Mouse (Mus musculus): Measurements from ENCODE around the gene Atg5.
"Not testable (repeated sequence)": the region's sequence is repeated elsewhere in the genome, so short reads cannot be mapped to it uniquely, and the experiment has no call there.

Gene Atg5

GRCm38 (mm10) chr10:44268145-44268860 is at the start of gene Atg5:
Gene Atg5 (plus strand): TSS chr10:44268358.
- peak; percentile 98 for DNase-seq (ENCODE audit: low read depth, low spot score)

GRCm38 (mm10) chr10:44219073-44219472 is 49.1 kb upstream of the Atg5 start:
- not testable (repeated sequence) for DNase-seq (ENCODE audit: low read depth, low spot score)

- DNase-seq (ENCODE audit: low read depth, low spot score), result no peak
These were observed 43.8 kb upstream of the Atg5 start for GRCm38 (mm10) chr10:44224345-44224744.

- not testable (repeated sequence) for DNase-seq (ENCODE audit: low read depth, low spot score)
These were observed 34.8 kb upstream of the Atg5 start for GRCm38 (mm10) chr10:44233351-44233750.

- not testable (repeated sequence) for DNase-seq (ENCODE audit: low read depth, low spot score)
These were observed 32.9 kb upstream of the Atg5 start for GRCm38 (mm10) chr10:44235298-44235697.

GRCm38 (mm10) chr10:44256624-44257023 is 11.5 kb upstream of the Atg5 start:
- no peak for DNase-seq (ENCODE audit: low read depth, low spot score)

GRCm38 (mm10) chr10:44265835-44266234 is 2.3 kb upstream of the Atg5 start:
- DNase-seq (ENCODE audit: low read depth, low spot score), result no peak

- DNase-seq (ENCODE audit: low read depth, low spot score), result no peak
These were observed 1.6 kb upstream of the Atg5 start for GRCm38 (mm10) chr10:44266561-44266960.

- DNase-seq (ENCODE audit: low read depth, low spot score), result no peak
These were observed 574 bp upstream of the Atg5 start for GRCm38 (mm10) chr10:44267426-44268142.

- no peak for DNase-seq (ENCODE audit: low read depth, low spot score)
These were observed 1.1 kb downstream of the Atg5 start for GRCm38 (mm10) chr10:44269211-44269610.

- no peak for DNase-seq (ENCODE audit: low read depth, low spot score)
These were observed 14.2 kb downstream of the Atg5 start for GRCm38 (mm10) chr10:44282323-44282722.

GRCm38 (mm10) chr10:44285106-44285505 is 16.9 kb downstream of the Atg5 start:
- DNase-seq (ENCODE audit: low read depth, low spot score), result no peak

- DNase-seq (ENCODE audit: low read depth, low spot score), result no peak
These were observed 17.8 kb downstream of the Atg5 start for GRCm38 (mm10) chr10:44285935-44286334.

- no peak for DNase-seq (ENCODE audit: low read depth, low spot score)
These were observed 22.7 kb downstream of the Atg5 start for GRCm38 (mm10) chr10:44290876-44291275.

- DNase-seq (ENCODE audit: low read depth, low spot score), result no peak
These were observed 24.0 kb downstream of the Atg5 start for GRCm38 (mm10) chr10:44292205-44292604.

GRCm38 (mm10) chr10:44299165-44299564 is 31.0 kb downstream of the Atg5 start:
- no peak for DNase-seq (ENCODE audit: low read depth, low spot score)

GRCm38 (mm10) chr10:44300078-44300477 is 31.9 kb downstream of the Atg5 start:
- DNase-seq (ENCODE audit: low read depth, low spot score), result no peak

- DNase-seq (ENCODE audit: low read depth, low spot score), result no peak
These were observed 35.6 kb downstream of the Atg5 start for GRCm38 (mm10) chr10:44303648-44304329.

GRCm38 (mm10) chr10:44304330-44304717 is 36.2 kb downstream of the Atg5 start:
- DNase-seq (ENCODE audit: low read depth, low spot score), result no peak

- DNase-seq (ENCODE audit: low read depth, low spot score), result no peak
These were observed 36.7 kb downstream of the Atg5 start for GRCm38 (mm10) chr10:44304845-44305244.

GRCm38 (mm10) chr10:44306308-44306707 is 38.1 kb downstream of the Atg5 start:
- no peak for DNase-seq (ENCODE audit: low read depth, low spot score)

- DNase-seq (ENCODE audit: low read depth, low spot score), result no peak
These were observed 40.1 kb downstream of the Atg5 start for GRCm38 (mm10) chr10:44308280-44308679.

Data from retina, postnatal 7 days (tissue).